Mouse (Mus musculus) midbrain, postnatal 0 days (tissue): ENCODE results near the gene March10. TPM values are rescaled to one million over a fixed set of nuclear protein-coding genes. Genes with fewer than 3 reads are reported as not detected.

ENCODE experiments used
- ATAC-seq: fragments of 200-750 bp; cut with Nextera tagmentation; 2 replicates; pipeline ENCODE4 v1.8.0; 2017; ENCODE audit warnings: moderate number of reproducible peaks, mild to moderate bottlenecking, moderate TSS enrichment, moderate library complexity; ENCODE audit not compliant: low FRiP score
- DNase-seq: peaks from one replicate; pipeline ENCODE4 v3.0.0-alpha.2; 2015; ENCODE audit warnings: low spot score
- H3K27ac ChIP-seq: fragments of 300-500 bp; sonication (generic); 2 replicates; pipeline ENCODE4 v1.5.1; 2014; ENCODE audit warnings: low read depth, mild to moderate bottlenecking, low read length, mixed read lengths
- H3K27me3 ChIP-seq: fragments of 300-500 bp; sonication (generic); 2 replicates; pipeline ENCODE4 v1.6.1; 2014; ENCODE audit warnings: low read length, control low read depth, mixed read lengths; ENCODE audit not compliant: insufficient read depth
- H3K36me3 ChIP-seq: fragments of 300-500 bp; sonication (generic); 2 replicates; pipeline ENCODE4 v1.6.1; 2014; ENCODE audit warnings: low read length, control low read depth, mixed read lengths; ENCODE audit not compliant: insufficient read depth
- H3K4me1 ChIP-seq: fragments of 300-500 bp; sonication (generic); 2 replicates; pipeline ENCODE4 v1.6.1; 2014; ENCODE audit warnings: mild to moderate bottlenecking, control low read depth, antibody characterized with exemption, low read length, mixed read lengths; ENCODE audit not compliant: insufficient read depth
- H3K4me2 ChIP-seq: fragments of 300-500 bp; sonication (generic); 2 replicates; pipeline ENCODE4 v1.6.1; 2014; ENCODE audit warnings: low read depth, mild to moderate bottlenecking, low read length, mixed read lengths; ENCODE audit not compliant: poor library complexity, severe bottlenecking
- H3K4me3 ChIP-seq: fragments of 300-500 bp; sonication (generic); 2 replicates; pipeline ENCODE4 v1.5.1; 2014; ENCODE audit warnings: low read depth, mild to moderate bottlenecking, low read length, moderate library complexity
- H3K9ac ChIP-seq: fragments of 300-500 bp; sonication (generic); replicated peaks from 2 replicates; pipeline ENCODE4 v1.6.1; 2014; ENCODE audit warnings: mild to moderate bottlenecking, low read length, moderate library complexity, mixed read lengths; ENCODE audit not compliant: poor library complexity, severe bottlenecking
- H3K9me3 ChIP-seq: fragments of 300-500 bp; sonication (generic); 2 replicates; pipeline ENCODE4 v1.6.1; 2016; ENCODE audit warnings: low read length, control low read depth
- CTCF ChIP-seq: IDR thresholded peaks from 2 replicates; pipeline ENCODE4 v1.5.1; 2016; ENCODE audit warnings: antibody characterized with exemption, mild to moderate bottlenecking
- WGBS: fragments of 180-500 bp; shearing (Covaris S2); extraction: QIAGEN DNeasy Blood & Tissue Kit; methylation state at CpG from one replicate; pipeline ENCODE4 v1.1.7; 2014; 5-methylcytosine and 5-hydroxymethylcytosine counted together
- polyA plus RNA-seq: library from polyadenylated mRNA; unstranded; fragments of >200 nt; fragmentation: Nextera tagmentation; extraction: Ambion mirVana; gene quantifications from 2 replicates; pipeline ENCODE4 v1.2.1, GENCODE M21; 2015
- total RNA-seq: library from RNA; depleted of rRNA; stranded (reverse); fragments of >200 nt; gene quantifications from 2 replicates; pipeline ENCODE4 v1.2.3, GENCODE M21; 2014

March10 gene
- total and polyA plus RNA-seq, 2 experiments from 2014 or later: 0.69 to 0.77 TPM

GRCm38 (mm10) chr11:105347162-105348161 lies 109.1 kb downstream of the March10 start:
- ATAC-seq: peak; percentile 72
- DNase-seq: peak; percentile 93
- Histone ChIP-seq H3K4me1 (no peaks in the 10 kb centered on the region), H3K9me3 (no peaks in the 10 kb centered on the region), H3K27ac (no peak overlapping the region), H3K9ac (no peak overlapping the region), H3K36me3 (no peaks in the 10 kb centered on the region), H3K4me2 (no peak overlapping the region; the same call in 1 of the 2 replicates), H3K27me3 (no peaks in the 10 kb centered on the region), H3K4me3 (no peak overlapping the region)
- WGBS: 57% methylated on average over 28 of the region's 28 CpGs
- peak; percentile 94 for TF ChIP-seq CTCF

GRCm38 (mm10) chr11:105345284-105345683 lies 111.3 kb downstream of the March10 start:
- no peak overlapping the region for H3K9ac ChIP-seq
- H3K4me2 ChIP-seq: no peak overlapping the region
- 77% methylated on average over 2 of the region's 2 CpGs for WGBS
- peak; percentile 27 for DNase-seq
- ATAC-seq: no peak
- H3K4me3 ChIP-seq: no peak overlapping the region
- no peaks in the 10 kb centered on the region for H3K27me3 ChIP-seq
- H3K4me1 ChIP-seq: no peaks in the 10 kb centered on the region
- peak; percentile 72 for TF ChIP-seq CTCF
- no peaks in the 10 kb centered on the region for H3K36me3 ChIP-seq
- no peaks in the 10 kb centered on the region for H3K9me3 ChIP-seq
- H3K27ac ChIP-seq: no peak overlapping the region

GRCm38 (mm10) chr11:105338596-105339390 lies 117.7 kb downstream of the March10 start:
- 79% methylated on average over 12 of the region's 12 CpGs for WGBS
- DNase-seq: peak; percentile 75
- no peak for ATAC-seq

GRCm38 (mm10) chr11:105333867-105334670 lies 122.5 kb downstream of the March10 start:
- TF ChIP-seq CTCF: no peak
- Histone ChIP-seq H3K27me3 (no peaks in the 10 kb centered on the region), H3K9me3 (no peaks in the 10 kb centered on the region), H3K27ac (no peak overlapping the region), H3K9ac (no peak overlapping the region), H3K36me3 (no peaks in the 10 kb centered on the region), H3K4me3 (no peak overlapping the region), H3K4me1 (no peaks in the 10 kb centered on the region), H3K4me2 (no peak overlapping the region)
- DNase-seq (no peak), ATAC-seq (no peak)
- WGBS: 53% methylated on average over 8 of the region's 8 CpGs

More at GRCm38 (mm10) chr11:105338596-105339390, 117.7 kb downstream of the March10 start:
- no peaks in the 10 kb centered on the region for H3K27me3 ChIP-seq
- no peak for TF ChIP-seq CTCF
- H3K4me1 ChIP-seq: no peaks in the 10 kb centered on the region
- no peaks in the 10 kb centered on the region for H3K36me3 ChIP-seq
- H3K27ac ChIP-seq: no peak overlapping the region
- no peak overlapping the region for H3K9ac ChIP-seq
- no peak overlapping the region for H3K4me2 ChIP-seq
- no peaks in the 10 kb centered on the region for H3K9me3 ChIP-seq
- no peak overlapping the region for H3K4me3 ChIP-seq

GRCm38 (mm10) chr11:105332468-105332867 lies 124.1 kb downstream of the March10 start:
- no peak overlapping the region for H3K27ac ChIP-seq
- H3K36me3 ChIP-seq: no peaks in the 10 kb centered on the region
- DNase-seq (peak; percentile 83), ATAC-seq (peak; percentile 36; the same call in 1 of the 2 replicates)
- no peaks in the 10 kb centered on the region for H3K4me1 ChIP-seq
- no peak overlapping the region for H3K4me3 ChIP-seq
- no peak overlapping the region for H3K4me2 ChIP-seq
- H3K9ac ChIP-seq: no peak overlapping the region
- peak; percentile 86 for TF ChIP-seq CTCF
- H3K27me3 ChIP-seq: no peaks in the 10 kb centered on the region
- H3K9me3 ChIP-seq: no peaks in the 10 kb centered on the region
- WGBS: 63% methylated on average over 8 of the region's 8 CpGs
